Mouse (Mus musculus) liver, postnatal 0 days (tissue): ENCODE results near the gene Map2k3. TPM values are rescaled to one million over a fixed set of nuclear protein-coding genes. Genes with fewer than 3 reads are reported as not detected.

Experiments
- ATAC-seq: fragments of 200-750 bp; cut with Nextera tagmentation; 2 replicates; pipeline ENCODE4 v1.8.0; 2017; ENCODE audit warnings: mild to moderate bottlenecking, moderate library complexity
- DNase-seq: peaks from one replicate; pipeline ENCODE4 v3.0.0-alpha.2; 2016
- H3K27ac ChIP-seq: fragments of 300-500 bp; sonication (generic); 2 replicates; pipeline ENCODE4 v1.5.1; 2014; ENCODE audit warnings: antibody characterized with exemption, moderate library complexity, mild to moderate bottlenecking, low read depth
- H3K27me3 ChIP-seq: fragments of 300-500 bp; sonication (generic); 2 replicates; pipeline ENCODE4 v1.6.1; 2014; ENCODE audit warnings: low read length, control low read depth, mixed read lengths; ENCODE audit not compliant: insufficient read depth
- H3K36me3 ChIP-seq: fragments of 300-500 bp; sonication (generic); replicated peaks from 2 replicates; pipeline ENCODE4 v1.6.1; 2014; ENCODE audit warnings: mild to moderate bottlenecking, control low read depth, low read length, moderate library complexity, mixed read lengths; ENCODE audit not compliant: insufficient read depth
- H3K4me1 ChIP-seq: fragments of 300-500 bp; sonication (generic); 2 replicates; pipeline ENCODE4 v1.6.1; 2014; ENCODE audit warnings: antibody characterized with exemption, mild to moderate bottlenecking, control low read depth; ENCODE audit not compliant: insufficient read depth
- H3K4me2 ChIP-seq: fragments of 300-500 bp; sonication (generic); 2 replicates; pipeline ENCODE4 v1.6.1; 2014; ENCODE audit warnings: low read depth, mild to moderate bottlenecking, low read length, moderate library complexity, mixed read lengths
- H3K4me3 ChIP-seq: fragments of 300-500 bp; sonication (generic); 2 replicates; pipeline ENCODE4 v1.5.1; 2014; ENCODE audit warnings: low read depth, low read length
- H3K9ac ChIP-seq: fragments of 300-500 bp; sonication (generic); replicated peaks from 2 replicates; pipeline ENCODE4 v1.6.1; 2014; ENCODE audit warnings: mild to moderate bottlenecking, moderate library complexity
- H3K9me3 ChIP-seq: fragments of 300-500 bp; sonication (generic); 2 replicates; pipeline ENCODE4 v1.6.1; 2016; ENCODE audit warnings: mild to moderate bottlenecking, control low read depth, low read length, mixed read lengths
- CTCF ChIP-seq: sonication (generic); IDR thresholded peaks from 2 replicates; pipeline ENCODE4 v1.5.1; 2016; ENCODE audit warnings: antibody characterized with exemption, low read depth
- EP300 ChIP-seq: IDR thresholded peaks from 2 replicates; pipeline ENCODE4 v1.6.1; 2016; ENCODE audit warnings: antibody characterized with exemption, low read depth, mild to moderate bottlenecking
- WGBS: fragments of 180-500 bp; shearing (Covaris S2); extraction: QIAGEN DNeasy Blood & Tissue Kit; methylation state at CpG from one replicate; pipeline ENCODE4 v1.1.7; 2014; ENCODE audit not compliant: insufficient replicate concordance; 5-methylcytosine and 5-hydroxymethylcytosine counted together
- polyA plus RNA-seq: library from polyadenylated mRNA; unstranded; fragments of >200 nt; fragmentation: Nextera tagmentation; extraction: Ambion mirVana; gene quantifications from 2 replicates; pipeline ENCODE4 v1.2.1, GENCODE M21; 2015

Map2k3 gene
- polyA plus RNA-seq, 1 experiment from 2014 or later, result 66.5 TPM

DNA sequence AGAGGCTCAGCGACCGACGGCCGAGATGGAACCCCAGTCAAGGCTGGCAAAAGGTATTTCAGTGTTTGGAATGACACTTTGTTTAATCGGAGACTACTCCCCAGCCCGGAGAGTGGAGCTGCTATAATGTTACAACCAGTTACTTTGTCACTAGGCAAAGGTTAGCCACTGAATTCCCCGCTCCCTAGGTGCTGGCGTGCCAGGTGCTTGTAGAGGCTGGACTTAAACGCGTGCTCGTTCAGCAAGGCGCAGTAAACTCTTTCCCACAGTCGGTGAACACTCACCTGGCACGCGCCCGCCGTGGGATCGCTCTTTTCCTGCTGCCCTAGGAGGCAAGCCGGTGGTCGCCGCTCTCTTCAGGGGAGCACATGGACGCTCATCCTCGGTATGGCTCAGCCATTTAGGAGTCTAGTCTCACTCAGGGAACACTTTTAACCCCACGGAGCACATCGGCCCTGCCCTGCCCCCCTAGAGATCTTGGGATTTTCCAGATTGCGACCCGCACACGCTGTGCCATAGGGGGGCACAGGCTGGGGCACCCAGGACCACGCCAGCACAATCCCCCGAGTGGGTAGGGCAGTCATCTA, 458 bp upstream of the Map2k3 start:
- 2% methylated on average over 30 of the region's 30 CpGs for WGBS
- peak overlapping the region; percentile 99 for H3K9ac ChIP-seq
- H3K9me3 ChIP-seq, result no peaks in the 10 kb centered on the region
- H3K27me3 ChIP-seq, result no peaks in the 10 kb centered on the region
- peak overlapping the region; percentile 44; the same call in 1 of the 2 replicates for H3K27ac ChIP-seq
- peak overlapping the region; percentile 96 for H3K4me3 ChIP-seq
- H3K4me1 ChIP-seq, result peaks cover 57% of the 10 kb centered on the region
- H3K36me3 ChIP-seq, result peaks cover 3% of the 10 kb centered on the region; the same call in 1 of the 2 replicates
- ATAC-seq (peak; percentile 2), DNase-seq (no peak)
- TF ChIP-seq EP300 (no peak), CTCF (no peak)
- H3K4me2 ChIP-seq, result peak overlapping the region; percentile 78

DNA sequence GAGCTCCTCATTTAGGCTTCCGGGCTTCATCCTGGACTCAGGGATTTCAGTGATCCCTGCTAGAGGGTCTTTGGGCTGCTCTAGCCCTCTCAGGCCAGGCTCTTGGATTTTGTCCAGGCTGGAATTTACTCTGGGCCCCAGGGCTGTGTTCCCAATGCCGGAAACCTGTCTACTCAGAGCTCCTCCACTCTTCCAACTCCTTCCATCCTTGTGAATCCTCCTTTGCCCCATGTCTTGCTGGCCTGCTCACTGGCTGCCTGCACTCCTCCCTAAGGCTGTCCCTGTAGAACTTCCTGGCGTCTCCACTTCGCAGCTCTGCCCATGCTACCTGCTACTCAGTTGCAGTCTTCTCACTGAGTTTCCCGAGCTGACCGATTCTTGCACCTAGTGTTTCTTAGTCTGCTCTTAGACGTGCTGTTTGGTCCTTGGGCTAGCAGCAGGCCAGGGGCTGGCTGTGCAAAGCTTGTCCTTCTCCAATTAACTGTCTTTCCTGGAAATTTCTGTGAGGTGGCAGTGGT, 729 bp downstream of the Map2k3 start:
- H3K27me3 ChIP-seq, result no peaks in the 10 kb centered on the region
- no peaks in the 10 kb centered on the region for H3K9me3 ChIP-seq
- H3K4me3 ChIP-seq, result peak overlapping the region; percentile 96
- H3K27ac ChIP-seq, result peak overlapping the region; percentile 95
- DNase-seq (no peak), ATAC-seq (no peak)
- peaks cover 3% of the 10 kb centered on the region; the same call in 1 of the 2 replicates for H3K36me3 ChIP-seq
- TF ChIP-seq EP300, result no peak
- TF ChIP-seq CTCF, result no peak
- H3K4me2 ChIP-seq, result peak overlapping the region; percentile 78
- peak overlapping the region; percentile 99 for H3K9ac ChIP-seq
- WGBS, result 1% methylated on average over 7 of the region's 7 CpGs
- peaks cover 60% of the 10 kb centered on the region for H3K4me1 ChIP-seq

DNA sequence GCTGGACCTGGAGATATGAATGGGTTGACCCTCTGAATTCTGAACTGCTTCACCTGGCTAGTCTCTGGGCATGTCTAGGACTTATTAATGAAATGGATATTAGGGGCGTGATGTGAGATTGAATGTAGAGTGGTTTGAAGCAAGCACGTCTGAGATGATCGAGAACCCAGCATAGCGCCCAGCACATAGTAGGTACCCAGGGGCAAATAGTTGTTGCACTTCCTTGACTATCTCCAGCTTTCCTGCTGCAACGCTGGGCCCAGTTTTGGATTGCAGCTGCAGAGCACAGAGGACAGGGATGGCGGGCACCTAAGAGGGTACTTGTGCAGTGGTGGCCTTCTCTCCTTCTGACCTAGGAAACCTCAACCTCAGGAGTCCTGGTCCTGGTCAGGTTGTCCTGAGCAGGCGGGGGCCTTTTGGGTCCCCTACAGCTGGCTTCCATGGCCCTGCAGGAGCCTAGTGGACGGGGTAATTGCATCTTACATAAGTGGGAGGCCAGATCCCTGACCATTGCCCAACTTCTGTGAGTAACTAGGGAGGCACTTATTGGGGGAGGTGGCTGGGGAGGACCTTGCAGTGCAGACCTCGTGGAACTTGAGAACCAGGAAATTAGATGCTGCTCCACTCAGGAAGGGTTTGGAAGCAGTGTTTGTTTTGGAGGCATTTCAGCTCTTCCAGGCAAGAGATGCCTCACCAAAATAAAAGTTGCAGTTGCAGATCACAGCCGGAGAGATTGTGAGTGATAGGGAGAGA, 1.5 kb downstream of the Map2k3 start:
- H3K4me1 ChIP-seq, result peaks cover 65% of the 10 kb centered on the region
- H3K9me3 ChIP-seq, result no peaks in the 10 kb centered on the region
- H3K4me2 ChIP-seq, result peak overlapping the region; percentile 78
- H3K27me3 ChIP-seq, result no peaks in the 10 kb centered on the region
- H3K36me3 ChIP-seq, result peaks cover 3% of the 10 kb centered on the region; the same call in 1 of the 2 replicates
- no peak for TF ChIP-seq EP300
- no peak for TF ChIP-seq CTCF
- H3K9ac ChIP-seq, result peak overlapping the region; percentile 99
- H3K27ac ChIP-seq, result peak overlapping the region; percentile 95
- peak overlapping the region; percentile 96 for H3K4me3 ChIP-seq
- DNase-seq (peak; percentile 27), ATAC-seq (no peak)
- WGBS, result 57% methylated on average over 10 of the region's 10 CpGs

DNA sequence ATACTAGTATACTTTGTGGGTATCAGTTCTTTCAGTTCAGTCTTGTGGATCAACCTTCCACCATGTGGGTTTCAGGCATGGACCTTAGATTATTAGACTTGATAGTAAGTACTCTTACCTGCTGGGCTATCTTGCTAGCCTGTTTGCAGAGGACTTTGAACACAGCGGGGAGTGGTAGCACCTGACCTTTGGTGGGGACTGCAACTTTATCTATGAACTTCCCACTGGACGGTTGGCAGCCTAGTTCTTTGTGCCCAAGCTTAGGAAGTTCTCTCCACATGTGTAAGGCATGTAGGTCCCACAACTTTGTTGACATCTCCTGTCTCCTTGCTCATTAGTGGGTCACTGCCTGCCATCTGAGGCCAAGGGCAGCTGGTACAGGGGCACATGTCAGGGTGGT, 3.0 kb downstream of the Map2k3 start:
- peaks cover 74% of the 10 kb centered on the region for H3K4me1 ChIP-seq
- TF ChIP-seq EP300 (no peak), CTCF (no peak)
- no peaks in the 10 kb centered on the region for H3K9me3 ChIP-seq
- H3K36me3 ChIP-seq, result peaks cover 9% of the 10 kb centered on the region; the same call in 1 of the 2 replicates
- H3K27me3 ChIP-seq, result no peaks in the 10 kb centered on the region
- H3K9ac ChIP-seq, result peak overlapping the region; percentile 65
- H3K4me3 ChIP-seq, result peak overlapping the region; percentile 31
- peak overlapping the region; percentile 78 for H3K4me2 ChIP-seq
- no peak for DNase-seq
- WGBS, result 28% methylated on average over 2 of the region's 2 CpGs
- ATAC-seq, result no peak
- peak overlapping the region; percentile 97 for H3K27ac ChIP-seq

DNA sequence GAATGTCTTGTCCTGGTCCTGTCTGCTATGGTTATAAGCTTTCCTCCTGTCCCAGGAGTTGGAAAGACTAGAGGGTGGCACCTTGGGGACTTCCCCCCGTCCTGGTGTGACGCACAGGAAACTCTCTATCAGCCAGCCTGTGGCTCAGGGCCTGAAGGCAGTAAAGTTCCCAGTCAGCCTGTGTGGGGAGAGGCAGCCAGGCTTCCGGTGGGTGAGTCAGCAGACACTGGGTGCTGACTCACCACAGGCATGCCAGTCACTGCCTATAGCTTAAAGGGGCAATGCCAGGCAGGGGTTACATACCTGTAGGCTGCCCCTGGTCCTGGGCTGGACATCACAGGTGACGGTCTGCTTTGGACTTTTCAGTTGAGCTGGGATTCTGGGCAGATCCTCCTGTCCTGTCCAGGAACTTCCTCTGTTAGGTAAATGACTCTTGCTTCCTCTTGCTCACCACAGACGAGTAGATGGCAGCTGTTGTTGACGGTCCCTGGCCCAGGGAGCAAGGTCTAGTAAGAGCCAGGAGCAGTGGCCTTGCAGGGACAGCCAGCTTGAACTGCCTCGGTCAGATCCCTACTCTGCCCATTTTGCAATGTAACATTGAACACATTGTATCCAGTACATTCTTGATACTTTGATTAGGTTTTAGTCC, 3.6 kb downstream of the Map2k3 start:
- H3K4me3 ChIP-seq, result peak overlapping the region; percentile 31
- H3K4me1 ChIP-seq, result peaks cover 72% of the 10 kb centered on the region

DNA sequence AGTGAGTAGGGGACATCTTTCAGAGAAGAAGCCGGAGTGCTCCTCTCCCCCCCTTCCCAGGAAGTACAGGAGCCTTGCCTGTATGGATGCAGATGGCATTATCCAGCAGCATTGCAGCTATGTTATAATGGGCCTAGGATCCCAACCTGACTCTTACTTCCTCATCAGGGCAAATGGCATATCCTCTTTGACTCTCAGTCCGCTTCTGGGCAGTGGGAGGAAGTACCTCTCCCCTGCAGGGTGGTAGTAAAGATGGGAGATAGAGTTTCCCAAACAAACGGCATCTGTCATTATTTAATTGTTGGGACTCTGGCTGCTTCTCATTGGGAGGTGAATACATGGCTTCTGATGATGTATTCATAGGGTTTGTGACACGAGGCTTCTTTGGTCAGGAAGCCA, 4.1 kb downstream of the Map2k3 start:
- ATAC-seq (no peak), DNase-seq (no peak)
- Histone ChIP-seq H3K4me2 (peak overlapping the region; percentile 78), H3K4me3 (peak overlapping the region; percentile 31), H3K9me3 (no peaks in the 10 kb centered on the region), H3K36me3 (peaks cover 13% of the 10 kb centered on the region; the same call in 1 of the 2 replicates), H3K27me3 (no peaks in the 10 kb centered on the region), H3K4me1 (peaks cover 70% of the 10 kb centered on the region), H3K27ac (peak overlapping the region; percentile 97), H3K9ac (peak overlapping the region; percentile 65)
- TF ChIP-seq EP300 (no peak), CTCF (no peak)
- WGBS, result 31% methylated on average over 4 of the region's 4 CpGs

More for the DNA sequence above, 3.6 kb downstream of the Map2k3 start:
- no peaks in the 10 kb centered on the region for H3K9me3 ChIP-seq
- TF ChIP-seq CTCF (no peak), EP300 (peak; percentile 84)
- peak; percentile 87 for DNase-seq
- H3K9ac ChIP-seq, result peak overlapping the region; percentile 65
- 6% methylated on average over 7 of the region's 7 CpGs for WGBS
- H3K27me3 ChIP-seq, result no peaks in the 10 kb centered on the region
- ATAC-seq, result peak; percentile 83
- H3K27ac ChIP-seq, result peak overlapping the region; percentile 97
- H3K36me3 ChIP-seq, result peaks cover 13% of the 10 kb centered on the region; the same call in 1 of the 2 replicates
- peak overlapping the region; percentile 78 for H3K4me2 ChIP-seq
